Mouse (Mus musculus): ENCODE data around the gene Ins2. TPM values are rescaled to one million over a fixed set of nuclear protein-coding genes. Genes with fewer than 3 reads are reported as not detected.

The Ins2 gene
- total RNA-seq (2021): not detected
- long read RNA-seq, experiment 1: 0 reads
- long read RNA-seq, experiment 2, partial matches to known transcripts: 0 of 2 reads
- long read RNA-seq, experiment 2, other reads (novel, unspliced or antisense): 1 of 2 reads

GRCm38 (mm10) chr7:142743281-142743680 lies at the start of gene Ins2:
Gene Ins2, minus strand, starts transcription at chr7:142743381.
- DNase-seq (ENCODE audit: low spot score in 2 of 2): no peak

- DNase-seq (ENCODE audit: low spot score in 2 of 2): no peak
Measured at GRCm38 (mm10) chr7:142792650-142793275, 49.6 kb upstream of the Ins2 start.

- no peak for DNase-seq (ENCODE audit: low spot score in 2 of 2)
Measured at GRCm38 (mm10) chr7:142789667-142790066, 46.5 kb upstream of the Ins2 start.

GRCm38 (mm10) chr7:142737772-142738171 lies 5.4 kb downstream of the Ins2 start:
- peak; percentile 9 to 44 for DNase-seq (ENCODE audit: low spot score in 2 of 2)

GRCm38 (mm10) chr7:142736943-142737490 lies 6.2 kb downstream of the Ins2 start:
- peak; percentile 12 to 63 for DNase-seq (ENCODE audit: low spot score in 2 of 2)

- peak in 1 of 2 experiments; percentile 29 for DNase-seq (ENCODE audit: low spot score in 2 of 2)
Measured at GRCm38 (mm10) chr7:142725973-142726372, 17.2 kb downstream of the Ins2 start.

GRCm38 (mm10) chr7:142720725-142721124 lies 22.5 kb downstream of the Ins2 start:
- no peak for DNase-seq (ENCODE audit: low spot score in 2 of 2)

GRCm38 (mm10) chr7:142714783-142715498 lies 28.2 kb downstream of the Ins2 start:
- DNase-seq (ENCODE audit: low spot score in 2 of 2): peak; percentile 36 to 52

- no peak for DNase-seq (ENCODE audit: low spot score in 2 of 2)
Measured at GRCm38 (mm10) chr7:142706873-142707272, 36.3 kb downstream of the Ins2 start.

- no peak for DNase-seq (ENCODE audit: low spot score in 2 of 2)
Measured at GRCm38 (mm10) chr7:142699334-142699860, 43.8 kb downstream of the Ins2 start.

GRCm38 (mm10) chr7:142678611-142679010 lies 64.6 kb downstream of the Ins2 start:
- no peak for DNase-seq (ENCODE audit: low spot score in 2 of 2)

GRCm38 (mm10) chr7:142675644-142676043 lies 67.5 kb downstream of the Ins2 start:
- peak; percentile 65 to 78 for DNase-seq (ENCODE audit: low spot score in 2 of 2)

GRCm38 (mm10) chr7:142675141-142675540 lies 68.0 kb downstream of the Ins2 start:
- no peak for DNase-seq (ENCODE audit: low spot score in 2 of 2)

- peak; percentile 62 to 82 for DNase-seq (ENCODE audit: low spot score in 2 of 2)
Measured at GRCm38 (mm10) chr7:142672120-142672519, 71.1 kb downstream of the Ins2 start.

GRCm38 (mm10) chr7:142671067-142671466 lies 72.1 kb downstream of the Ins2 start:
- no peak for DNase-seq (ENCODE audit: low spot score in 2 of 2)

GRCm38 (mm10) chr7:142669751-142670625 lies 73.2 kb downstream of the Ins2 start, which contains the start of gene Gm49394:
Gene Gm49394, minus strand, starts transcription at chr7:142669942.
- no peak for DNase-seq (ENCODE audit: low spot score in 2 of 2)

- no peak for DNase-seq (ENCODE audit: low spot score in 2 of 2)
Measured at GRCm38 (mm10) chr7:142668328-142668727, 74.9 kb downstream of the Ins2 start.

- DNase-seq (ENCODE audit: low spot score in 2 of 2): no peak
Measured at GRCm38 (mm10) chr7:142667521-142667920, 75.7 kb downstream of the Ins2 start.

- DNase-seq (ENCODE audit: low spot score in 2 of 2): no peak
Measured at GRCm38 (mm10) chr7:142666659-142667058, 76.5 kb downstream of the Ins2 start, which contains the start of gene Igf2. Gene Igf2, minus strand, starts transcription at chr7:142666816.

- DNase-seq (ENCODE audit: low spot score in 2 of 2): no peak
Measured at GRCm38 (mm10) chr7:142666109-142666508, 77.1 kb downstream of the Ins2 start.

GRCm38 (mm10) chr7:142665364-142665763 lies 77.8 kb downstream of the Ins2 start:
- no peak for DNase-seq (ENCODE audit: low spot score in 2 of 2)

Data from layer of hippocampus, postnatal 14 days (tissue).